Mouse (Mus musculus) heart, postnatal 25 days (tissue): Measurements from ENCODE around the gene Eng. TPM values are rescaled to one million over a fixed set of nuclear protein-coding genes. Genes with fewer than 3 reads are reported as not detected.
A peak's percentile ranks its signal among the peaks of the same experiment; 100 is the strongest.

Experiments
- DNase-seq: peaks from one replicate; pipeline ENCODE4 v3.0.0; 2022; ENCODE audit warnings: low spot score
- intact Hi-C: fragments of 180-260 bp; cut with DNase I; formaldehyde crosslinking; loops from one replicate; pipeline ENCODE4 v1.15.1; 2025
- total RNA-seq, 2 experiments: library from RNA; stranded (reverse); gene quantifications; 2 replicates each; pipeline ENCODE4 v1.2.3; 2021

Gene Eng
- 100 to 1,000 TPM; 126 to 140 TPM for total RNA-seq

- intact Hi-C loops, result loop anchor here (2.0 kb wide), 1 partner anchor 14 kb away; no protein-coding TSS in a partner anchor
- peak; percentile 84 for DNase-seq
Measured at GRCm38 (mm10) chr2:32646379-32647056, at the start of gene Eng. Gene Eng (plus strand): TSS chr2:32646595.

- DNase-seq, result no peak
- intact Hi-C loops, result no loop called here
Measured at GRCm38 (mm10) chr2:32596725-32597124, 49.7 kb upstream of the Eng start.

GRCm38 (mm10) chr2:32597248-32597647, 49.1 kb upstream of the Eng start:
- intact Hi-C loops, result no loop called here
- DNase-seq, result no peak

- no peak for DNase-seq
- intact Hi-C loops, result no loop called here
Measured at GRCm38 (mm10) chr2:32597699-32598098, 48.7 kb upstream of the Eng start.

GRCm38 (mm10) chr2:32598506-32598905, 47.9 kb upstream of the Eng start:
- intact Hi-C loops, result no loop called here
- DNase-seq, result no peak

GRCm38 (mm10) chr2:32599409-32599808, 47.0 kb upstream of the Eng start, which contains the start of gene St6galnac6:
Gene St6galnac6 (plus strand): TSS chr2:32599709.
- DNase-seq, result no peak
- intact Hi-C loops, result no loop called here

- intact Hi-C loops, result loop anchor here (1.0 kb wide), 1 partner anchor 18 kb away; no protein-coding TSS in a partner anchor
- DNase-seq, result no peak
Measured at GRCm38 (mm10) chr2:32601417-32602065, 44.9 kb upstream of the Eng start.

- intact Hi-C loops, result loop anchor here (1.0 kb wide), 1 partner anchor 19 kb away; no protein-coding TSS in a partner anchor
Measured at GRCm38 (mm10) chr2:32602600-32603054, 43.8 kb upstream of the Eng start.

GRCm38 (mm10) chr2:32604631-32605030, 41.8 kb upstream of the Eng start:
- DNase-seq, result no peak
- intact Hi-C loops, result loop anchor here (1.0 kb wide), 1 partner anchor 18 kb away; no protein-coding TSS in a partner anchor

More at GRCm38 (mm10) chr2:32602600-32603054, 43.8 kb upstream of the Eng start:
- DNase-seq, result peak; percentile 70

- intact Hi-C loops, result no loop called here
- DNase-seq, result peak; percentile 81
Measured at GRCm38 (mm10) chr2:32606161-32607142, 39.9 kb upstream of the Eng start.

GRCm38 (mm10) chr2:32607262-32607947, 39.0 kb upstream of the Eng start:
- intact Hi-C loops, result no loop called here

GRCm38 (mm10) chr2:32608141-32608777, 38.1 kb upstream of the Eng start:
- intact Hi-C loops, result no loop called here
- DNase-seq, result peak; percentile 76

More at GRCm38 (mm10) chr2:32607262-32607947, 39.0 kb upstream of the Eng start:
- peak; percentile 48 for DNase-seq

GRCm38 (mm10) chr2:32608778-32609435, 37.5 kb upstream of the Eng start:
- intact Hi-C loops, result no loop called here
- no peak for DNase-seq

- DNase-seq, result no peak
- intact Hi-C loops, result no loop called here
Measured at GRCm38 (mm10) chr2:32610610-32611229, 35.7 kb upstream of the Eng start.

GRCm38 (mm10) chr2:32612274-32612673, 34.1 kb upstream of the Eng start:
- intact Hi-C loops, result no loop called here
- no peak for DNase-seq

GRCm38 (mm10) chr2:32617109-32617508, 29.3 kb upstream of the Eng start:
- intact Hi-C loops, result loop anchor here (5.0 kb wide), 1 partner anchor 35 kb away; no protein-coding TSS in a partner anchor
- DNase-seq, result no peak

GRCm38 (mm10) chr2:32617601-32618000, 28.8 kb upstream of the Eng start:
- intact Hi-C loops, result loop anchor here (5.0 kb wide), 1 partner anchor 35 kb away; no protein-coding TSS in a partner anchor
- no peak for DNase-seq

- intact Hi-C loops, result loop anchor here (5.0 kb wide), 1 partner anchor 36 kb away; no protein-coding TSS in a partner anchor
- no peak for DNase-seq
Measured at GRCm38 (mm10) chr2:32618051-32618450, 28.3 kb upstream of the Eng start.
